Mouse (Mus musculus): ENCODE data around the gene Nup43. TPM values are rescaled to one million over a fixed set of nuclear protein-coding genes. Genes with fewer than 3 reads are reported as not detected.

Gene Nup43
- polyA plus RNA-seq (2021; fragmentation: Nextera tagmentation), result 11.8 and 12.6 TPM in 2 replicates
- long read RNA-seq, experiment 1, transcript Nup43-201 (8 exons, 1,286 nt), result major isoform, 20 of 21 reads
- long read RNA-seq, experiment 1, partial matches to known transcripts, result 1 of 21 reads
- long read RNA-seq, experiment 1, other reads (novel, unspliced or antisense), result 0 of 21 reads
- long read RNA-seq, experiment 2, transcript Nup43-201 (8 exons, 1,286 nt), result major isoform, 18 of 20 reads
- long read RNA-seq, experiment 2, partial matches to known transcripts, result 0 of 20 reads
- long read RNA-seq, experiment 2, other reads (novel, unspliced or antisense), result 2 of 20 reads

DNA sequence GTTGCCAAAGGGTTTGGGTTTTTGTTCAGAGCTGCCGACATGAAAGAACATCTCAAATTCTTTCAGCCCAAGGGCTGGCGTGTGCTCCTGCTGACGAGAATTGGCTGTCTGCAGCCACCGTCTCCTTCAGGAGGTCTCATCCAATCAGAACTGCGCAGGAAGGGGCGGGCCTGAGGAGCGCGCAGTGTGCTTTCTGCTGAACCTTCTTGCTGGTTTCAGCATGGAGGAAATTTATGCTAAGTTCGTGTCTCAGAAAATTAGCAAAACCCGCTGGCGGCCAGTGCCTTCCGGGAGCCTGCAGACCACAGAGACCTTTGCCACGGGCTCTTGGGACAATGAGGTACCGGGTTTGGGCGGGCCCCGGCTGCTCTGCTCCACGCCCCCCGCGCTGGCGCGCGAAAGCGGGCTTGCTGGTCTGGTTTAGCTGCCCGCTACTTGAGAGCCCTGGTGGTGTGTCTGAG is at the start of gene Nup43:
Gene Nup43 (plus strand): TSS at position 162 of the 461 bp plus-strand sequence.

DNA sequence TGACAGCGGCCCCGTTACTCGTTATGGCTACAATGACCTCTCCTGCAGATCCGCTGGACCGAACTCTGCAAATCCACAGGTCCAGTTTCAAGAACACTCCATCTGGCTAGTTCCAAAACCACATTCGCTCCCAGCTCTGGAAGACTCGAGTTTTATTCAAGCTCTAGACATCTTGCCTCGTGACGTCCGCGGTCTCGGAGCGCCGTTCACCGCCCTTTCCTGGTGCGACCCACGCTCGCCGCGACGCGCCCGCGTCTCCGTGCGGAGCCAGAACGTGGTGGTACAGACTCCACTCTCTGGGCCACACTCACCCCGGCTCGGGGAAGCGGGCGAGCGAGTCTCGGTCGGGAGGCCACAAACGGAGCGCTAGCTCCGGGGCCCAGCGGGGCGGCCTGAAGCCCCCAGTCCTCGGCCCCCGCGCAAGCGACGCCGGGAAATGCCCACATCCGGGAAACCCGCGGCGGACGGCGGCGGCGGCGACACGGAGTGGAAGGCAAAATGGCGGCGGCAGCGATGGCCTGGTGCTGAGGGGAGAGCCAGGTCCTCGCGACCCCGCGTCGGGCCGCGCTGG is 13.5 kb downstream of the Nup43 start, which contains the start of the genes Pcmt1 and Lats1:
Gene Pcmt1 (minus strand): TSS at position 406 of the 571 bp plus-strand sequence.
Gene Lats1 (plus strand): TSS at position 484 of the 571 bp plus-strand sequence.

DNA sequence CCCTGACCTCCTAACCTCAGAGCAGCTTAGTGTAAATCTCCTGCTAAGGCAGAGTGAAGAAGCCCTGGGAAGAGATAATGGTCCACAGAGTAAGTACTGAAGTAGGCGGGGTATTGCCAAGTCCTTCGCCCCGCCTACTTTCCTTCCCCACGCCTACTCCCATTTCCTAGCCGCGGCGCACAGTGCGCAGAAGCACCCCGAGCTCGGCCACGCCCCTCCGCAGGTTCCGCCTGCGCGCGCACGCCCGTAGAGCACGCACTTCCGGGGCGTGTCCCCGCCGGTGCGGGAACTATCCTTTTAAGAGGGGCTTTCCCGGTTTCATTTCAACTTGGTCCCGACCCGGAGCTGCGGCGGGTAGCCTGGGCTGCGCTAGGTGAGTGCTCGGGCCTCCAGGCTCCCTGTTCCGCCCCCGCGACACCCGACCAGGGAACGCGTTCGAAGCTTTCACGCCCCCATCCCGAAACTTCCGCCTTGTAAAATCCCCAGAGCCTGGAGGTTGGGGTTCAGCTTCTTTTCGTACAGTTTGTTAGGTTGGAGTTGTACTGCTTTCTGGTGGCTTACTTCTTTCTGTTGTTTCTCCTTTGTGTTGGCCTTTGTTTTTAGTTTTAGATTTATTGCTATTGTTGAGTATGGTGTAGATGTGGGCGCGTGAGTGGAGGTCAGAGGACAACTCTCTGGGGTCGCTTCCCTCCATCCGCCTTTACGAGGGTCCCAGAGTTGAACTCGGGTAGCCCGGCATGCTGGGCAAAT is 58.6 kb downstream of the Nup43 start, which contains the start of gene Katna1:
Gene Katna1 (plus strand): TSS at position 250 of the 750 bp plus-strand sequence.

Other genes starting within 250 kb of the Nup43 start
- gene Ulbp1, start 193.9 kb upstream of the Nup43 start, polyA plus RNA-seq (2021; fragmentation: Nextera tagmentation), result 0.03 TPM in 1 of 2 replicates, not detected in the other
- gene Lrp11, start 77.7 kb upstream of the Nup43 start, polyA plus RNA-seq (2021; fragmentation: Nextera tagmentation), result 106 and 118 TPM in 2 replicates
- 233 and 235 TPM in 2 replicates for gene Pcmt1, start 13.6 kb downstream of the Nup43 start, polyA plus RNA-seq (2021; fragmentation: Nextera tagmentation)
- gene Lats1, start 13.7 kb downstream of the Nup43 start, polyA plus RNA-seq (2021; fragmentation: Nextera tagmentation), result 1.2 and 1.5 TPM in 2 replicates
- 11.6 and 12.1 TPM in 2 replicates for gene Katna1, start 58.5 kb downstream of the Nup43 start, polyA plus RNA-seq (2021; fragmentation: Nextera tagmentation)
- gene Ginm1, start 125.3 kb downstream of the Nup43 start, polyA plus RNA-seq (2021; fragmentation: Nextera tagmentation), result 48.6 and 56.9 TPM in 2 replicates
- 24.2 and 25.6 TPM in 2 replicates for gene Ppil4, start 125.4 kb downstream of the Nup43 start, polyA plus RNA-seq (2021; fragmentation: Nextera tagmentation)
- gene Zc3h12d, start 165.0 kb downstream of the Nup43 start, polyA plus RNA-seq (2021; fragmentation: Nextera tagmentation), result not detected in 2 replicates

Measured in layer of hippocampus, adult 6 months (tissue).